Mouse (Mus musculus): ENCODE data around the gene Ticam1. TPM values are rescaled to one million over a fixed set of nuclear protein-coding genes. Genes with fewer than 3 reads are reported as not detected.

The Ticam1 gene
- polyA plus RNA-seq, 1 experiment from 2014 or later = 2.3 TPM

GRCm38 (mm10) chr17:56290388-56291170 is 14.0 kb upstream of the Ticam1 start:
- Histone ChIP-seq H3K4me1 (replicated peaks) (peaks cover 70% of the 10 kb centered on the region), H3K36me3 (peaks cover 14% of the 10 kb centered on the region), H3K27me3 (no peaks in the 10 kb centered on the region), H3K27ac (peak overlapping the region; percentile 93), H3K4me2 (peak overlapping the region; percentile 84), H3K9ac (peak overlapping the region; percentile 77), H3K4me3 (replicated peaks) (peak overlapping the region; percentile 65), H3K9me3 (replicated peaks) (no peaks in the 10 kb centered on the region)
- peak; percentile 82 for ATAC-seq (ENCODE audit: low read depth)
- DNase-seq = peak; percentile 93
- WGBS (ENCODE audit: insufficient replicate concordance) = 2% methylated on average over 17 of the region's 17 CpGs

- 3% methylated on average over 23 of the region's 23 CpGs for WGBS (ENCODE audit: insufficient replicate concordance)
- Histone ChIP-seq H3K9me3 (replicated peaks) (no peaks in the 10 kb centered on the region), H3K4me1 (replicated peaks) (peaks cover 74% of the 10 kb centered on the region), H3K4me3 (replicated peaks) (peak overlapping the region; percentile 65), H3K27me3 (no peaks in the 10 kb centered on the region), H3K4me2 (peak overlapping the region; percentile 84), H3K9ac (peak overlapping the region; percentile 77), H3K36me3 (peaks cover 24% of the 10 kb centered on the region), H3K27ac (peak overlapping the region; percentile 93)
- DNase-seq = peak; percentile 64
- peak; percentile 15 for ATAC-seq (ENCODE audit: low read depth)
Measured at GRCm38 (mm10) chr17:56289371-56290331, 13.1 kb upstream of the Ticam1 start.

GRCm38 (mm10) chr17:56288866-56289265 is 12.3 kb upstream of the Ticam1 start:
- Histone ChIP-seq H3K36me3 (peaks cover 30% of the 10 kb centered on the region), H3K4me1 (replicated peaks) (peaks cover 74% of the 10 kb centered on the region), H3K4me3 (replicated peaks) (peak overlapping the region; percentile 65), H3K27me3 (no peaks in the 10 kb centered on the region), H3K9me3 (replicated peaks) (no peaks in the 10 kb centered on the region), H3K27ac (peak overlapping the region; percentile 93), H3K9ac (peak overlapping the region; percentile 77), H3K4me2 (peak overlapping the region; percentile 84)
- ATAC-seq (ENCODE audit: low read depth) (no peak), DNase-seq (no peak)
- 21% methylated on average over 3 of the region's 3 CpGs for WGBS (ENCODE audit: insufficient replicate concordance)

GRCm38 (mm10) chr17:56287830-56288229 is 11.2 kb upstream of the Ticam1 start:
- Histone ChIP-seq H3K9ac (peak overlapping the region; percentile 77), H3K4me1 (replicated peaks) (peaks cover 70% of the 10 kb centered on the region), H3K9me3 (replicated peaks) (no peaks in the 10 kb centered on the region), H3K27me3 (no peaks in the 10 kb centered on the region), H3K4me3 (replicated peaks) (peak overlapping the region; percentile 31; the same call in 1 of the 2 replicates), H3K36me3 (peaks cover 38% of the 10 kb centered on the region), H3K4me2 (peak overlapping the region; percentile 84), H3K27ac (peak overlapping the region; percentile 93)
- 26% methylated on average over 3 of the region's 3 CpGs for WGBS (ENCODE audit: insufficient replicate concordance)
- DNase-seq (peak; percentile 67), ATAC-seq (ENCODE audit: low read depth) (peak; percentile 32)

GRCm38 (mm10) chr17:56285995-56286394 is 9.4 kb upstream of the Ticam1 start:
- no peak for ATAC-seq (ENCODE audit: low read depth)
- DNase-seq = no peak

GRCm38 (mm10) chr17:56283316-56283715 is 6.7 kb upstream of the Ticam1 start:
- Histone ChIP-seq H3K36me3 (peaks cover 66% of the 10 kb centered on the region), H3K27ac (0 out of 2 replicates have a peak overlapping the region, but pooled peaks have one; percentile 9), H3K9ac (no peak overlapping the region), H3K27me3 (no peaks in the 10 kb centered on the region), H3K9me3 (replicated peaks) (no peaks in the 10 kb centered on the region), H3K4me1 (replicated peaks) (peaks cover 57% of the 10 kb centered on the region), H3K4me3 (replicated peaks) (no peak overlapping the region), H3K4me2 (no peak overlapping the region)
- ATAC-seq (ENCODE audit: low read depth) (no peak), DNase-seq (no peak)
- WGBS (ENCODE audit: insufficient replicate concordance) = 76% methylated on average over 8 of the region's 8 CpGs

More at GRCm38 (mm10) chr17:56285995-56286394, 9.4 kb upstream of the Ticam1 start:
- 83% methylated on average over 11 of the region's 11 CpGs for WGBS (ENCODE audit: insufficient replicate concordance)
- Histone ChIP-seq H3K4me3 (replicated peaks) (no peak overlapping the region), H3K4me1 (replicated peaks) (peaks cover 63% of the 10 kb centered on the region), H3K27ac (no peak overlapping the region), H3K36me3 (peaks cover 48% of the 10 kb centered on the region), H3K9me3 (replicated peaks) (no peaks in the 10 kb centered on the region), H3K4me2 (no peak overlapping the region), H3K27me3 (no peaks in the 10 kb centered on the region), H3K9ac (no peak overlapping the region)

GRCm38 (mm10) chr17:56282802-56283201 is 6.2 kb upstream of the Ticam1 start:
- no peaks in the 10 kb centered on the region for H3K9me3 ChIP-seq (replicated peaks)
- no peaks in the 10 kb centered on the region for H3K27me3 ChIP-seq
- no peak overlapping the region for H3K4me3 ChIP-seq (replicated peaks)
- ATAC-seq (ENCODE audit: low read depth) (no peak), DNase-seq (no peak)
- WGBS (ENCODE audit: insufficient replicate concordance) = 71% methylated on average over 4 of the region's 4 CpGs
- H3K4me2 ChIP-seq = no peak overlapping the region
- H3K36me3 ChIP-seq = peaks cover 66% of the 10 kb centered on the region
- peaks cover 57% of the 10 kb centered on the region for H3K4me1 ChIP-seq (replicated peaks)
- 0 out of 2 replicates have a peak overlapping the region, but pooled peaks have one; percentile 9 for H3K27ac ChIP-seq
- no peak overlapping the region for H3K9ac ChIP-seq

- Histone ChIP-seq H3K27me3 (no peaks in the 10 kb centered on the region), H3K4me3 (replicated peaks) (no peak overlapping the region), H3K4me1 (replicated peaks) (peaks cover 53% of the 10 kb centered on the region), H3K9ac (0 out of 2 replicates have a peak overlapping the region, but pooled peaks have one; percentile 10), H3K27ac (peak overlapping the region; percentile 20; the same call in 1 of the 2 replicates), H3K36me3 (peaks cover 58% of the 10 kb centered on the region), H3K9me3 (replicated peaks) (no peaks in the 10 kb centered on the region), H3K4me2 (peak overlapping the region; percentile 28; the same call in 1 of the 2 replicates)
- WGBS (ENCODE audit: insufficient replicate concordance) = 66% methylated on average over 12 of the region's 12 CpGs
- ATAC-seq (ENCODE audit: low read depth) (no peak), DNase-seq (no peak)
Measured at GRCm38 (mm10) chr17:56281193-56281592, 4.6 kb upstream of the Ticam1 start.

GRCm38 (mm10) chr17:56279481-56280155 is 3.0 kb upstream of the Ticam1 start:
- 90% methylated on average over 12 of the region's 12 CpGs for WGBS (ENCODE audit: insufficient replicate concordance)
- no peaks in the 10 kb centered on the region for H3K9me3 ChIP-seq (replicated peaks)
- H3K9ac ChIP-seq = 0 out of 2 replicates have a peak overlapping the region, but pooled peaks have one; percentile 36
- DNase-seq (no peak), ATAC-seq (ENCODE audit: low read depth) (no peak)
- H3K36me3 ChIP-seq = peaks cover 42% of the 10 kb centered on the region
- H3K4me1 ChIP-seq (replicated peaks) = peaks cover 59% of the 10 kb centered on the region
- no peak overlapping the region for H3K4me3 ChIP-seq (replicated peaks)
- no peak overlapping the region for H3K27ac ChIP-seq
- no peaks in the 10 kb centered on the region for H3K27me3 ChIP-seq
- H3K4me2 ChIP-seq = no peak overlapping the region

GRCm38 (mm10) chr17:56278340-56278739 is 1.8 kb upstream of the Ticam1 start:
- Histone ChIP-seq H3K27ac (peak overlapping the region; percentile 94), H3K9ac (peak overlapping the region; percentile 71), H3K4me1 (replicated peaks) (peaks cover 71% of the 10 kb centered on the region), H3K36me3 (peaks cover 45% of the 10 kb centered on the region), H3K4me2 (no peak overlapping the region), H3K27me3 (no peaks in the 10 kb centered on the region), H3K9me3 (replicated peaks) (no peaks in the 10 kb centered on the region), H3K4me3 (replicated peaks) (no peak overlapping the region)
- 85% methylated on average over 5 of the region's 5 CpGs for WGBS (ENCODE audit: insufficient replicate concordance)
- ATAC-seq (ENCODE audit: low read depth) = no peak
- no peak for DNase-seq

Data from liver, embryonic 13.5 days (tissue).